Mouse (Mus musculus): ENCODE measurements around the gene Ccnyl1. TPM values are rescaled to one million over a fixed set of nuclear protein-coding genes. Genes with fewer than 3 reads are reported as not detected.
"Not testable (repeated sequence)": the region's sequence is repeated elsewhere in the genome, so short reads cannot be mapped to it uniquely, and the experiment has no call there.

Gene Ccnyl1
- 4.2 and 5.2 TPM in 2 replicates for polyA plus RNA-seq (2015; fragmentation: Nextera tagmentation; extraction: Ambion mirVana)

DNA sequence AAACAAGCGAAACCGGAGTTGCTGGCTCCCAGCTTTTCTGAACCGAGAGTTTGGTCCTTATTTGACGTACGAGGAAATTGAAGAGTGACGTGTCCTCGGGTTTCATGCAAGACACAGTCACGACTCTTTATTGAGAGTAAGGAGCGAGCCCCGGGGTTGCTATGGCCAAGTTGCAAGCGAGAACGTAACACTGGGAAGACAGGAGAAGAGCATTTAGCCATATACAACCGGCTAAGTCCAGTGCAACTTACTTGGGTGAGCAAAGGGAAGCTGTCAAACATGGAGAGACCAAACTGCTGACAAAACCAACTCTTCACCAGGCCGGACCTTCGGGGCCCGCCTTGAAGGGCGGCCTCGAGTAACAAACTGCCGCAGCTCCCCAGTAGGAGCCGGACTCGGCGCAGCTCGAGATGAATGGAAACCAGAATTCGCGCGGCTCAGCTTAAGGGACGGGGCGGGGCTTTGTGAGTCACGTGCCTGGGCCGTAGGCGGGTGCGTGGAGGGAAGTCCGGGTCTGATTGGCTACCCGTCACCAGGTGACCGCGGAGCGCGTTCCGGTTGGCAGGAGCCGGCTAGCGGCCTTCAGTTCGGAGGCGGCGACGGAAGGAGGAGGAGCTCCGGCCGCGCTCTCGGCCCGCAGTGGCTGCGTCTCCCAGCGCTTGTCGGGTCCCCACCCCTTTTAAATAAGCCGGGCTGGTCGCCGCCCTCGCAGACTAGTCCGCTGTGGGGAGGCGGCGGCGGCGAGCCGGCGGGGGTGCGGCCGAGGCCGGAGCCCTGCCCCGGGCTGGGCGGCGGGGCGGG, at the start of gene Ccnyl1:
TSS of gene Ccnyl1 (plus strand) at position 243 of the 801 bp plus-strand sequence.
- Histone ChIP-seq H3K27ac (replicated peaks) (peak within 1 kb of the TSS; percentile 79), H3K27me3 (no peaks in the 10 kb centered on the region), H3K4me3 (peak within 1 kb of the TSS; percentile 97), H3K9me3 (no peaks in the 10 kb centered on the region), H3K4me2 (peak within 1 kb of the TSS; percentile 92), H3K36me3 (no peaks in the 10 kb centered on the region), H3K4me1 (replicated peaks) (peaks cover 34% of the 10 kb centered on the region), H3K9ac (peak within 1 kb of the TSS; percentile 83)
- peak; percentile 100 for ATAC-seq (ENCODE audit: low FRiP score, low read depth)
- WGBS: under 1% methylated on average over 67 of the region's 71 CpGs

DNA sequence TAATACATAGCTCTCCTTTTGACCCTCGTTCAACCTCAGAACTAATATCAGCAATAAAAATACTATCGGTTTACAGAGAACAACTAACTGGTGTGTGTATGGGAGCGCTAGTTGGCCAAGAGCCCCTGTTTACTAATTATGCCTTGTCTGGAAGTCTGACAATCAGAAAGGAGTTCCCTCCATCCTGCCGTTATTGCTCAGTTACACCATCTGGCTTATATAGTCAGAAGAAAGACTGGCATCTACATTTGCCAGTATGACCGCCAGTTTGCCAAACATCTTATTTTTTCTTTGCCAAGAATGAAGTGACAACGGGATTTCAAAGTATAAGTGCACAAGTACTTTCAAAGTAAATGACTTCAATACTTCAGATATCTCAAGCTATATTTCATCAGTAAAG, 49.2 kb upstream of the Ccnyl1 start:
- Histone ChIP-seq H3K4me1 (replicated peaks) (no peaks in the 10 kb centered on the region), H3K4me3 (no peak overlapping the region), H3K36me3 (no peaks in the 10 kb centered on the region), H3K4me2 (no peak overlapping the region), H3K27me3 (no peaks in the 10 kb centered on the region), H3K9me3 (no peaks in the 10 kb centered on the region), H3K27ac (replicated peaks) (no peak overlapping the region), H3K9ac (no peak overlapping the region)
- no peak for ATAC-seq (ENCODE audit: low FRiP score, low read depth)
- 84% methylated on average over 6 of the region's 6 CpGs for WGBS

DNA sequence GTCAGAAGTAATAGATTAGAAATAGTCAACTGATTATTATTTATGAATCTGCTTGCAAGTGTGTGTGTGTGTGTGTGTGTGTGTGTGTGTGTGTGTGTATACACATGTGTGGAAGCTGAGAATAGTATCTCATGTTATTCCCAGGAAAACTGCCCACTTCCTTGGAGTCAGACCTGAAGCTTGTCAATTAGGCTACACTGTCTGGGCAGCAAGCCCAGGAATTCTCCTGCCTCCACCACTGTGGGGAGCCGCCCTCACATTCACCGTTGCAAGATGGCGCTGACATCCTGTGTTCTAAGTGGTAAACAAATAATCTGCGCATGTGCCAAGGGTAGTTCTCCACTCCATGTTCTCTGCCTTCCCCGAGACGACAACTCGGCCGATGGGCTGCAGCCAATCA, 47.7 kb upstream of the Ccnyl1 start:
- not testable (repeated sequence) for H3K36me3 ChIP-seq; H3K27ac ChIP-seq (replicated peaks); H3K4me1 ChIP-seq (replicated peaks); H3K4me3 ChIP-seq; H3K4me2 ChIP-seq; H3K9ac ChIP-seq; H3K27me3 ChIP-seq; ATAC-seq (ENCODE audit: low FRiP score, low read depth); H3K9me3 ChIP-seq
- 92% methylated on average over 8 of the region's 8 CpGs for WGBS

DNA sequence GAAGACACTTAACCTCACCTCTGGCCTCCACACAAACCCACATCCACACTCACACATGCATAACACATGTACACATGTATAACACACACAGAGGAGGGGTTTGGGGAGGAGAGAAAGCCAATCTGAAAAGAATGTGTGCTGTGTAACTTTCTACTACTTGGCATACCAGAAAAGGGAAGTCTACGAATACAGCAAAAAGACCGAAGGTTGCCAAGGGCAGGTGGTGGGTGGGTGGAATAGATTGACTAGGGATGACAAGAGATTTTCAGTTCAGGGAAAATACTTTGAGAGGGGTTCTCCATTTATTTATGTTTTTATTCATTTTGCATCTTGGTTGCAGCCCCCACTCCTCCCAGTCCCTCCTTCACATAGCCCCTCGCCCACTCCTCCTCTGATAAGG, 45.7 kb upstream of the Ccnyl1 start:
- Histone ChIP-seq H3K9ac (no peak overlapping the region), H3K27ac (replicated peaks) (no peak overlapping the region), H3K4me2 (no peak overlapping the region), H3K4me3 (no peak overlapping the region), H3K4me1 (replicated peaks) (no peaks in the 10 kb centered on the region), H3K27me3 (no peaks in the 10 kb centered on the region), H3K36me3 (no peaks in the 10 kb centered on the region), H3K9me3 (no peaks in the 10 kb centered on the region)
- WGBS: 98% methylated on average over 3 of the region's 3 CpGs
- ATAC-seq (ENCODE audit: low FRiP score, low read depth): no peak

DNA sequence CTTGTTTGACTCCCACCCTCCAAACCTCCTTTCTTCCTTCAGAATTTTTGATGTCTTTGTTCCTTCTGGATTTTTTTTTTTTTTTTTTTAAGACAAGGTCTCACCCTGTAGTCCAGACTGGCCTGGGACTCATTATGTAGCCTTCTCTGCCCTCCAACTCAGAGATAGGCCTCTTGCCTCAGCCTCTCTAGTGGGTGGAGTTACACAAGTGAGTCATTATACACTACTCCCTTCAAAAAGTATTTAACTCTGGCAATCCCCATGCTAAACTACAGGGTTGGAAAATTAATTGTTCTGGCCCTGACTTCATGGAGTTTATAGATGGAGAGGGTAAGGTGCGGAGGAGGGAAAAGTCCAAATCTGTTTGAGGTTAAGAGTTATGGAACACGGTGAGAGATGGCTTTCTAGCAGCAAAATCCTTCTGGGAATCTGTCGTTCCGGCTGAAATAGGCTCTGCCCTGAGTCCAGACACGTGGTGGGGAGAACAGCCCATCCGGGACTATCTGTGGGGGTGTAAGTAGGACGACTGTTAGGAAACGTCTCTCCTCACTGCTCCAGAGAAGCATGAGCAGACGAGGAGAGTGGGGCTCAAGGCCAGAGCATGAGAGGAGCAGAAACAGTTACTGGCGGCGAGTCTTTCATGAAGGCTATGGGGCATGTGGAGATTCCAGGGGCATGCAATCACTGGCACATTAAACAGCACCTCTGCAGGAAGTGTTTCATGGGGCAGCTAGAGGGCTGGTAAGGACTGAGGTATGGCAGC, 40.7 kb upstream of the Ccnyl1 start:
- 81% methylated on average over 11 of the region's 11 CpGs for WGBS
- no peaks in the 10 kb centered on the region for H3K27me3 ChIP-seq
- no peak overlapping the region for H3K4me2 ChIP-seq
- ATAC-seq (ENCODE audit: low FRiP score, low read depth): no peak
- no peak overlapping the region for H3K27ac ChIP-seq (replicated peaks)
- H3K4me3 ChIP-seq: no peak overlapping the region
- H3K4me1 ChIP-seq (replicated peaks): no peaks in the 10 kb centered on the region
- no peaks in the 10 kb centered on the region for H3K36me3 ChIP-seq
- H3K9me3 ChIP-seq: no peaks in the 10 kb centered on the region
- H3K9ac ChIP-seq: no peak overlapping the region

DNA sequence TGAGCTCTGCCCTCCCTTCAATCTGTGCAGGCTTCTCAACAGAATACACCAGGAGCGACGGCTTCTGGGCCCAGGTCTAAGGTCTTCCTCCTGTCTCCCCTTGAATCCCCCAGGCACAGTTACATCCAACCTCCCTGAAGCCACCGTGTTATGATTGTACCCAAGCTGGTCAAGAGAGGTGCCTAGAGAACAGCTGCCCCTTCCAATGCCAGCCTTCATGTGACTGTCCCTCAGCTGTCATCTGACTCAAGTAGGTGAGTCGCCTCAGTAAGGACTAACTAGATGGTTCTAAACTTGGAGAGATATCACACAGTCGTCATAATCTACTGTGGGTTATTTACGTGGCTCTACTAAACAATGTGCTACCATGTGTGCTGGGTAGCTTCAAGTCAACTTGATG, 36.6 kb upstream of the Ccnyl1 start:
- ATAC-seq (ENCODE audit: low FRiP score, low read depth): no peak
- Histone ChIP-seq H3K9me3 (no peaks in the 10 kb centered on the region), H3K4me3 (no peak overlapping the region), H3K27ac (replicated peaks) (no peak overlapping the region), H3K36me3 (no peaks in the 10 kb centered on the region), H3K9ac (no peak overlapping the region), H3K27me3 (no peaks in the 10 kb centered on the region), H3K4me2 (no peak overlapping the region), H3K4me1 (replicated peaks) (no peaks in the 10 kb centered on the region)
- 94% methylated on average over 6 of the region's 6 CpGs for WGBS

DNA sequence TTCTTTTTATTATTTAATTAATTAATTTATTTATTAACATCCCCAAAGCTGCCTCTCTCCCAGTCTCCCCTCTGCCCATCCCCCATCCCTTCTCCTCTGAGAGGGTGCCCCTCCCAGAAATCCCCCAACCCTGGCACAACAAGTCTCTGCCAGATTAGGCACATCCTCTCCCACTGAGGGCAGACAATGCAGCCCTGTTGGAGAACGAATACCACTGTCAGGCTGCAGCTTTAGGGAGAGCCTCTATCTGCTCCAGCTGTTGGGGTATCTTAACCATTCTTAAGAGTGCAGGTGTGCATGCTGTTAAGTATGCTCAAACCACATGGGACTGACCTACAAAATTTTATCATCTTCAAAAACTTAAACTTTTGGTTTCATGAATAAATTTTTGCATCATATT, 34.8 kb upstream of the Ccnyl1 start:
- no peak overlapping the region for H3K4me2 ChIP-seq
- H3K4me1 ChIP-seq (replicated peaks): no peaks in the 10 kb centered on the region
- H3K27me3 ChIP-seq: no peaks in the 10 kb centered on the region
- no peak for ATAC-seq (ENCODE audit: low FRiP score, low read depth)
- no peaks in the 10 kb centered on the region for H3K9me3 ChIP-seq
- H3K4me3 ChIP-seq: no peak overlapping the region
- H3K36me3 ChIP-seq: no peaks in the 10 kb centered on the region
- H3K27ac ChIP-seq (replicated peaks): no peak overlapping the region
- no peak overlapping the region for H3K9ac ChIP-seq
- WGBS: 6% methylated on average over 1 of the region's 1 CpGs

DNA sequence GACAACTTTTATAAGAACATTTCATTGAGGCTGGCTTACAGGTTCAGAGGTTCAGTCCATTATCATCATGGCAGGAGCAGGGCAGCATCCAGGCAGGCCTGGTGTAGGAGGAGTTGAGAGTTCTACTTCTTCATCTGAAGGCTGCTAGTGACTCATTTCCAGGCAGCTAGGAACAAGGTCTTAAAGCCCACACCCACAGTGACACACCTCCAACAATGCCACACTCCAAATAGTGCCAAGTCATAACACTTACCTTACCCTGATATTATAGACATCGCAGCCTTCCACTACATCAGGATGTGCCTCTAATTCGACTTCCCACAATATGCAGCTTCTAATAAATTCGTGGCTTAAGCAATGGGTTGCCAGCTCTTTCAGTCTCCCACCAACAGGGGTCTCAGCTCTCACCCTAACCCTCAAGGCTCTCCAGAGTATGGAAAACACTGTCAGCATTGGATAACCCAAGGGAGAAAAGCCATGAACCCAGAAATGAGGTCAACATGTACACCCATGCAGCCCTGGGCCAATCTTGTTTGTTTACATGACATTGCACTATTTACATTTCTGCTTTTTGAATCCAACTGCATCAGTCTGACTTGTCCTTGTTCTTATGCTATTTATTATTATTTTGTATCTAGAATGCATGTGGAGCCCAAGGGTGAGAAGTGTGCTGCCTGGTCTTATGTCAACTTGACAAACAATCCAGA, 33.7 kb upstream of the Ccnyl1 start:
- Histone ChIP-seq H3K27me3 (no peaks in the 10 kb centered on the region), H3K4me1 (replicated peaks) (no peaks in the 10 kb centered on the region), H3K4me3 (no peak overlapping the region), H3K9me3 (no peaks in the 10 kb centered on the region), H3K36me3 (no peaks in the 10 kb centered on the region), H3K9ac (no peak overlapping the region), H3K4me2 (no peak overlapping the region), H3K27ac (replicated peaks) (no peak overlapping the region)
- no peak for ATAC-seq (ENCODE audit: low FRiP score, low read depth)
- WGBS: 87% methylated on average over 3 of the region's 3 CpGs

DNA sequence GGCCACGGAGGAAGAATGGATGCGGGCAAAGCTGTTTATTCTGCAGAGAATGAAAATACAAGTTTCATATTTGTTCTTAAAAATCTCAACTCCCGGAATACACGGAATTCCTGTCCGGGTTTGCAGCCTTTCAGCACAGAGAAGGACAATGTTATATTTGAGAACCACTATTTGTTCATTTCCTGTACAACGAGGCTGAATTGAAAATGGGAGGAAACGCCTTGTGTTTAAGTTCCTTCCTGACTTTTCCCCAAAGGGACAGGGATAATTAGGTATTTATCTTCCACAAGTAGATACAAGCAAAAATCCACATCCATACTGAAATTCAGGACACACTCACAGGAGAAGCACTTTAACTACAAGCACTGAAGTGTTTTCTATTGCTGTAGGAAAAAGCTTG, 31.4 kb upstream of the Ccnyl1 start:
- H3K9me3 ChIP-seq: no peaks in the 10 kb centered on the region

DNA sequence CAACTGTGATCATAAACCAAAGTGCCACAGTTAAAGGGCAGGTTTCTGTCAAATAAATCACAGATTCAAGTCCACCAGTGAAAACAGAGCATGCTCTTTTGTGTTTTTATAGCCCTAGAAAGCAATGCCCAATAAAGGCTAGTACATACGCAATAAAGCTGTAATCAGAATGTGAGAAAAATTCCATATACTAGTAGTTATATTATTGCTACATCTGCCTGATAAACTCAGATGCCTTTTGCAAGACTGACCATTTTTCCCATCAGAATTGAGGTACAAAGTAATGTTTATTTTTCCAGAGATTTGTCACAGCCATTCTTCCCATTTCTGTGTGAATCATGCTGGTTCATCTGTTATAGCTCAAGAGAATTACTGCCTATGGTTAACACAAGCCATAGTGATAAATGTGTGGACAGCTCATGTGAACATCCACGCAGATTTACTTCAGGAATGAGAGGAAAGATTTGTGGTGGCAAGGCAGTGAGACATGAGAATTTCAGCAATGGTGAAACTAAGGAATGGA, 23.1 kb upstream of the Ccnyl1 start:
- Histone ChIP-seq H3K36me3 (no peaks in the 10 kb centered on the region), H3K4me1 (replicated peaks) (no peaks in the 10 kb centered on the region), H3K9ac (no peak overlapping the region), H3K27me3 (no peaks in the 10 kb centered on the region), H3K4me2 (no peak overlapping the region), H3K4me3 (no peak overlapping the region), H3K9me3 (no peaks in the 10 kb centered on the region), H3K27ac (replicated peaks) (no peak overlapping the region)
- ATAC-seq (ENCODE audit: low FRiP score, low read depth): no peak
- WGBS: 77% methylated on average over 2 of the region's 2 CpGs

More for the DNA sequence above, 31.4 kb upstream of the Ccnyl1 start:
- H3K27ac ChIP-seq (replicated peaks): no peak overlapping the region
- no peak for ATAC-seq (ENCODE audit: low FRiP score, low read depth)
- 72% methylated on average over 7 of the region's 7 CpGs for WGBS
- H3K4me2 ChIP-seq: no peak overlapping the region
- H3K36me3 ChIP-seq: no peaks in the 10 kb centered on the region
- no peak overlapping the region for H3K9ac ChIP-seq
- H3K4me3 ChIP-seq: no peak overlapping the region
- no peaks in the 10 kb centered on the region for H3K4me1 ChIP-seq (replicated peaks)
- H3K27me3 ChIP-seq: no peaks in the 10 kb centered on the region

DNA sequence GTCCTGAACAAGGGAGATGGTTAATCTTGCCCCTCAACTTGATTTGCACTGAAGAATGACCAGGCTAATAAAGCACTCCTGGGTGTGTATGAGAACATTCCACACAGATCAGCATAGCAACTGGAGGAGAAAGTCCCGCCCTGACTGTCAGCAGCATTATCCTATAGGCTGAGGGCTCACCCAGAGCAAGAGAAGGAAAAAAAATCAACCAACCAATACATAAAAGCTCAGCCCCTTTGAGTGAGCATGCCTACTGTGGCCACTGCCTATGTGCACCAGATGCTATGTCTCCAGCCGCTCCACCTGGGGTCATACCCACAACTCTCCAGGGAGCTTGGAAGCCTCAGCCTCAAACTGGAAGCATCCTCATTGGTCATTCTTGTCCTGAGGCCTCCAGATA, 20.8 kb upstream of the Ccnyl1 start:
- H3K4me2 ChIP-seq: no peak overlapping the region
- H3K27me3 ChIP-seq: no peaks in the 10 kb centered on the region
- no peak overlapping the region for H3K4me3 ChIP-seq
- H3K27ac ChIP-seq (replicated peaks): no peak overlapping the region
- no peaks in the 10 kb centered on the region for H3K36me3 ChIP-seq
- no peak for ATAC-seq (ENCODE audit: low FRiP score, low read depth)
- H3K9ac ChIP-seq: no peak overlapping the region
- H3K4me1 ChIP-seq (replicated peaks): no peaks in the 10 kb centered on the region
- no peaks in the 10 kb centered on the region for H3K9me3 ChIP-seq
- WGBS: 67% methylated on average over 2 of the region's 2 CpGs

DNA sequence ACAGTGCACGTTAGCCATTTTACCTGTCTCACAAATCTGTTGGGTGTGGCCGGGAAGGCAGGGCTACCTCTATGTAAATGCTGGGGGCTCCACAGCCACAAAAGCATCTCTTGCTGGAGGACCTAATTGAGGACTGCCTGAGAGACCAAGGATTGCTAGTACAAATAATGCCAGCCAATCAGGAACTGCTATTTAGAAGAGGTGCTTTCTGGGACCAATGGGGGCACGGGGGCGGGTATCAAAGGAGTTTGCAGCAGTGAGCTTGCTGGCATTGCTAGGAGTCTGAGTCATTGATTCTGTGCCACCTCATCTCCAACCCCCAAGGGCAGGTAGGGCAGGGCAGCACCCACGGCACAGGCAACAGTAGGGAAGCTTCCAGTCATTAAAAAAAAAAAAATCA, 16.3 kb upstream of the Ccnyl1 start:
- 98% methylated on average over 5 of the region's 5 CpGs for WGBS
- H3K9me3 ChIP-seq: no peaks in the 10 kb centered on the region
- no peak for ATAC-seq (ENCODE audit: low FRiP score, low read depth)

More for the DNA sequence above, 16.3 kb upstream of the Ccnyl1 start:
- H3K27ac ChIP-seq (replicated peaks): no peak overlapping the region
- no peak overlapping the region for H3K9ac ChIP-seq
- no peaks in the 10 kb centered on the region for H3K36me3 ChIP-seq
- no peaks in the 10 kb centered on the region for H3K4me1 ChIP-seq (replicated peaks)
- no peak overlapping the region for H3K4me3 ChIP-seq
- H3K4me2 ChIP-seq: no peak overlapping the region
- no peaks in the 10 kb centered on the region for H3K27me3 ChIP-seq

Data from hindbrain, embryonic 15.5 days (tissue).